33 mouse cellular contexts compared by ENCODE assay signal in genomic region chr5:139297745-139298144, GRCm38 (mm10). TPM values are rescaled to one million over a fixed set of nuclear protein-coding genes. Genes with fewer than 3 reads are reported as not detected.
DNase-seq lines count a peak whose midpoint lies in the region; ATAC-seq and TF ChIP-seq lines count a peak whose summit lies in the region.
"Had no signal": no experiment of that assay in that cellular context is flagged by ENCODE, and none has a peak within 500 bp of the region (broad histone marks: within the 10 kb centered on the region; RNA-seq: fewer than 3 reads in every experiment).

No protein-coding gene starts in this region.

- TF ChIP-seq EP300 in CH12.LX (IDR thresholded peaks at IDR 0.05; ENCODE audit: low read length): no peak

- TF ChIP-seq CTCF in CH12.LX (conservative IDR thresholded peaks at IDR 0.05 in 1 of 2, IDR thresholded peaks at IDR 0.05 in 1 of 2; ENCODE audit: low read depth in 2 of 2, low read length in 2 of 2): no peak

- TF ChIP-seq POLR2A in CH12.LX (IDR thresholded peaks at IDR 0.05; ENCODE audit: low read depth, low read length): no peak

- peak overlapping the region; percentile 44; the same call in 1 of the 2 replicates for H3K4me2 ChIP-seq in CH12.LX (ENCODE audit: insufficient read depth, low read depth, poor library complexity, severe bottlenecking)
- H3K4me2 ChIP-seq in intestine, embryonic 16.5 days (ENCODE audit: low read depth, low read length): no peak overlapping the region
- no peak overlapping the region for H3K4me2 ChIP-seq in hindbrain, embryonic 12.5 days (replicated peaks)
- H3K4me2 ChIP-seq: embryonic facial prominence, embryonic 12.5 days; embryonic facial prominence, embryonic 15.5 days; forebrain, embryonic 12.5 days; forebrain, embryonic 15.5 days; heart, embryonic 11.5 days; hindbrain, embryonic 13.5 days had no signal

- in situ Hi-C loops in CH12.LX (cut with MboI; ENCODE audit: low pct_ligation_motif_present, low pct_unique_long_range_greater_than_20kb, low sequenced_read_pairs) (no loop called here), ES-E14 (cut with MboI; ENCODE audit: low sequenced_read_pairs in 2 of 2, unreplicated experiment in 2 of 2) (no loop called here)

- H3K9me3 ChIP-seq in CH12.LX (replicated peaks; ENCODE audit: low read length) (peaks cover 41% of the 10 kb centered on the region), ES-E14 (ENCODE audit: control insufficient read depth, insufficient read depth, low read depth, low read length) (no peaks in the 10 kb centered on the region)
- no peaks in the 10 kb centered on the region for H3K9me3 ChIP-seq in intestine, embryonic 16.5 days (ENCODE audit: control insufficient read depth, low read length)
- no peaks in the 10 kb centered on the region for H3K9me3 ChIP-seq in hindbrain, embryonic 12.5 days (replicated peaks)
- H3K9me3 ChIP-seq: embryonic facial prominence, embryonic 12.5 days; embryonic facial prominence, embryonic 15.5 days; forebrain, embryonic 12.5 days; forebrain, embryonic 15.5 days; hindbrain, embryonic 13.5 days had no signal

- peak overlapping the region in 1 of 3 experiments; percentile 2 for H3K4me3 ChIP-seq in CH12.LX (replicated peaks in 1 of 3; ENCODE audit: low read depth in 2 of 3, low read length in 2 of 3, poor library complexity in 1 of 3)
- H3K4me3 ChIP-seq in ES-E14 (ENCODE audit: insufficient read depth in 1 of 2, low read depth in 1 of 2, low read length in 2 of 2, poor library complexity in 1 of 2, severe bottlenecking in 1 of 2): no peak overlapping the region
- no peak overlapping the region for H3K4me3 ChIP-seq in intestine, embryonic 16.5 days (ENCODE audit: low read length)
- H3K4me3 ChIP-seq in hindbrain, embryonic 12.5 days: no peak overlapping the region
- H3K4me3 ChIP-seq: embryonic facial prominence, embryonic 12.5 days; embryonic facial prominence, embryonic 15.5 days; forebrain, embryonic 12.5 days; forebrain, embryonic 15.5 days; hindbrain, embryonic 13.5 days had no signal

- no peak for ATAC-seq in intestine, embryonic 16.5 days
- no peak for ATAC-seq in hindbrain, embryonic 12.5 days (ENCODE audit: low FRiP score)
- ATAC-seq: CD4-positive, CD25-positive, alpha-beta regulatory T cell, adult 4 months; forebrain, embryonic 15.5 days; hindbrain, embryonic 16.5 days had no signal

- H3K27ac ChIP-seq in CH12.LX (ENCODE audit: insufficient read depth, low read depth): peak overlapping the region; percentile 100
- no peak overlapping the region for H3K27ac ChIP-seq in ES-E14 (ENCODE audit: insufficient read depth, low read depth, low read length, poor library complexity, severe bottlenecking)
- H3K27ac ChIP-seq in intestine, embryonic 16.5 days (ENCODE audit: low read length): peak overlapping the region; percentile 72
- H3K27ac ChIP-seq in hindbrain, embryonic 12.5 days: no peak overlapping the region
- H3K27ac ChIP-seq: embryonic facial prominence, embryonic 12.5 days; embryonic facial prominence, embryonic 15.5 days; forebrain, embryonic 12.5 days; forebrain, embryonic 15.5 days; hindbrain, embryonic 13.5 days had no signal

- DNase-seq in CH12.LX (ENCODE audit: extremely low read depth): no peak
- DNase-seq in ES-E14 (ENCODE audit: low read depth, low spot score): no peak
- no peak for DNase-seq in right cerebral cortex, adult 18-20 months
- no peak for DNase-seq in layer of hippocampus, postnatal 36 days
- DNase-seq: adrenal gland, adult 2 months; adrenal gland, postnatal 14 days; cerebellum, adult 11 months; cerebellum, adult 2 months; cerebellum, adult 9-11 months; cerebellum, postnatal 25 days; gastrocnemius, postnatal 10 days; gastrocnemius, postnatal 36 days had no signal

- TF ChIP-seq RAD21 in CH12.LX (IDR thresholded peaks at IDR 0.05; ENCODE audit: low read depth, low read length): no peak

- peaks cover 24 to 64% of the 10 kb centered on the region in 2 experiments for H3K36me3 ChIP-seq in CH12.LX (replicated peaks in 1 of 2; ENCODE audit: control insufficient read depth in 1 of 2, insufficient read depth in 1 of 2, low read length in 1 of 2)
- H3K36me3 ChIP-seq in ES-E14 (ENCODE audit: control insufficient read depth, insufficient read depth, low read length, poor library complexity, severe bottlenecking): no peaks in the 10 kb centered on the region; the same call in 1 of the 2 replicates
- peaks cover 6% of the 10 kb centered on the region; the same call in 1 of the 2 replicates for H3K36me3 ChIP-seq in intestine, embryonic 16.5 days (ENCODE audit: control insufficient read depth, insufficient read depth, low read length)
- H3K36me3 ChIP-seq in hindbrain, embryonic 12.5 days: no peaks in the 10 kb centered on the region
- H3K36me3 ChIP-seq: embryonic facial prominence, embryonic 12.5 days; embryonic facial prominence, embryonic 15.5 days; forebrain, embryonic 12.5 days; forebrain, embryonic 15.5 days; G1E had no signal

- 81% methylated on average over 5 of the region's 5 CpGs for WGBS in intestine, embryonic 16.5 days
- 85% methylated on average over 5 of the region's 5 CpGs for WGBS in hindbrain, embryonic 12.5 days

- H3K79me2 ChIP-seq in CH12.LX (replicated peaks; ENCODE audit: control insufficient read depth, extremely low read depth, insufficient read depth, poor library complexity, severe bottlenecking): no peaks in the 10 kb centered on the region

- H3K9ac ChIP-seq in CH12.LX (ENCODE audit: insufficient read depth, low read depth) (peak overlapping the region; percentile 36), ES-E14 (ENCODE audit: insufficient read depth, low read depth, low read length, poor library complexity, severe bottlenecking) (no peak overlapping the region)
- no peak overlapping the region for H3K9ac ChIP-seq in intestine, embryonic 16.5 days (ENCODE audit: low read depth, low read length)
- no peak overlapping the region for H3K9ac ChIP-seq in hindbrain, embryonic 12.5 days
- H3K9ac ChIP-seq: embryonic facial prominence, embryonic 12.5 days; embryonic facial prominence, embryonic 15.5 days; forebrain, embryonic 12.5 days; forebrain, embryonic 15.5 days; hindbrain, embryonic 13.5 days had no signal

- dilution Hi-C loops in CH12.LX (cut with MboI; ENCODE audit: extremely low pct_ligation_motif_present, extremely low pct_unique_long_range_greater_than_20kb, low sequenced_read_pairs): no loop called here

- peaks cover 47 to 89% of the 10 kb centered on the region in 2 experiments for H3K4me1 ChIP-seq in CH12.LX (ENCODE audit: control insufficient read depth in 1 of 2, insufficient read depth in 2 of 2)
- H3K4me1 ChIP-seq in ES-E14 (ENCODE audit: control insufficient read depth in 2 of 2, insufficient read depth in 2 of 2, low read length in 2 of 2, poor library complexity in 1 of 2): peaks cover 0 to 18% of the 10 kb centered on the region in 2 experiments; a peak in 2 of 4 replicates
- peaks cover 24% of the 10 kb centered on the region for H3K4me1 ChIP-seq in intestine, embryonic 16.5 days (ENCODE audit: control insufficient read depth, insufficient read depth, low read length)
- no peaks in the 10 kb centered on the region for H3K4me1 ChIP-seq in hindbrain, embryonic 12.5 days
- H3K4me1 ChIP-seq: embryonic facial prominence, embryonic 12.5 days; forebrain, embryonic 12.5 days; forebrain, embryonic 15.5 days; hindbrain, embryonic 13.5 days had no signal

- H3K27me3 ChIP-seq in CH12.LX (replicated peaks): no peaks in the 10 kb centered on the region
- no peaks in the 10 kb centered on the region for H3K27me3 ChIP-seq in intestine, embryonic 16.5 days (replicated peaks; ENCODE audit: control insufficient read depth, insufficient read depth, low read length)
- no peaks in the 10 kb centered on the region for H3K27me3 ChIP-seq in hindbrain, embryonic 12.5 days
- H3K27me3 ChIP-seq: embryonic facial prominence, embryonic 15.5 days; forebrain, embryonic 12.5 days; forebrain, embryonic 15.5 days; hindbrain, embryonic 13.5 days had no signal

TF ChIP-seq in CH12.LX, 34 proteins besides CTCF, POLR2A, EP300 and RAD21 (continues in another document):
- TF ChIP-seq POLR2AphosphoS2 (IDR thresholded peaks at IDR 0.05; ENCODE audit: low read depth, low read length): 0 out of 2 replicates have a peak, but pooled peaks have one; percentile 1
- no peak for TF ChIP-seq USF2 (conservative IDR thresholded peaks at IDR 0.05; ENCODE audit: low read depth, low read length)

TF ChIP-seq in ES-E14, 5 proteins besides CTCF, POLR2A, EP300 and RAD21 (continues in another document):
- TF ChIP-seq CHD2 (IDR thresholded peaks at IDR 0.05; ENCODE audit: low read depth, low read length): no peak
- TF ChIP-seq ZNF384 (IDR thresholded peaks at IDR 0.05; ENCODE audit: low read depth, low read length): no peak

RNA-seq across cellular contexts. Expression of gene Adap1, which starts 27.7 kb away (rescaled TPM):
- total RNA-seq in CH12.LX (2012; rRNA removed): 73.2 and 93.9 TPM in 2 replicates
- total RNA-seq in CH12.LX (2014; rRNA removed): 53.9 and 55.3 TPM in 2 replicates
- polyA plus RNA-seq in CH12.LX (2012; ENCODE audit: insufficient read length, low read depth): 61.8 and 70.7 TPM in 2 replicates
- 65.0 and 72.4 TPM in 2 replicates for total RNA-seq in ES-E14 (2012; rRNA removed)
- 5.3 and 6.3 TPM in 2 replicates for polyA plus RNA-seq in intestine, embryonic 16.5 days (2015; fragmentation: Nextera tagmentation; extraction: Ambion mirVana)
- polyA plus RNA-seq in hindbrain, embryonic 12.5 days (2016; fragmentation: Nextera tagmentation; extraction: Ambion mirVana): 13.1 and 13.7 TPM in 2 replicates
- 100 to 1,000 TPM; 179 to 185 TPM for total RNA-seq in layer of hippocampus, postnatal 36 days (2021)

RNA-seq across cellular contexts. Expression of gene Get4, which starts 45.6 kb away (rescaled TPM):
- 91.4 and 93.9 TPM in 2 replicates for total RNA-seq in CH12.LX (2012; rRNA removed)
- total RNA-seq in CH12.LX (2014; rRNA removed): 96.4 and 103 TPM in 2 replicates
- 140 and 164 TPM in 2 replicates for polyA plus RNA-seq in CH12.LX (2012; ENCODE audit: insufficient read length, low read depth)
- 140 and 149 TPM in 2 replicates for total RNA-seq in ES-E14 (2012; rRNA removed)
- polyA plus RNA-seq in intestine, embryonic 16.5 days (2015; fragmentation: Nextera tagmentation; extraction: Ambion mirVana): 136 and 143 TPM in 2 replicates
- polyA plus RNA-seq in hindbrain, embryonic 12.5 days (2016; fragmentation: Nextera tagmentation; extraction: Ambion mirVana): 123 and 126 TPM in 2 replicates
- 10 to 100 TPM; 52.6 to 55.3 TPM for total RNA-seq in layer of hippocampus, postnatal 36 days (2021)

RNA-seq across cellular contexts. Expression of gene Cox19, which starts 53.5 kb away (rescaled TPM):
- 30.1 and 38.8 TPM in 2 replicates for total RNA-seq in CH12.LX (2012; rRNA removed)
- 32.1 and 32.3 TPM in 2 replicates for total RNA-seq in CH12.LX (2014; rRNA removed)
- 70.1 and 74.0 TPM in 2 replicates for polyA plus RNA-seq in CH12.LX (2012; ENCODE audit: insufficient read length, low read depth)
- total RNA-seq in ES-E14 (2012; rRNA removed): 19.1 and 26.6 TPM in 2 replicates
- polyA plus RNA-seq in intestine, embryonic 16.5 days (2015; fragmentation: Nextera tagmentation; extraction: Ambion mirVana): 183 and 195 TPM in 2 replicates
- polyA plus RNA-seq in hindbrain, embryonic 12.5 days (2016; fragmentation: Nextera tagmentation; extraction: Ambion mirVana): 107 and 117 TPM in 2 replicates
- 10 to 100 TPM; 68.6 to 76.3 TPM for total RNA-seq in layer of hippocampus, postnatal 36 days (2021)

RNA-seq across cellular contexts. Expression of gene Cyp2w1, which starts 54.7 kb away (rescaled TPM):
- total RNA-seq in CH12.LX (2012; rRNA removed): not detected in 2 replicates
- total RNA-seq in CH12.LX (2014; rRNA removed): not detected in 2 replicates
- not detected in 2 replicates for polyA plus RNA-seq in CH12.LX (2012; ENCODE audit: insufficient read length, low read depth)
- not detected in 2 replicates for total RNA-seq in ES-E14 (2012; rRNA removed)
- 33.9 and 44.0 TPM in 2 replicates for polyA plus RNA-seq in intestine, embryonic 16.5 days (2015; fragmentation: Nextera tagmentation; extraction: Ambion mirVana)
- polyA plus RNA-seq in hindbrain, embryonic 12.5 days (2016; fragmentation: Nextera tagmentation; extraction: Ambion mirVana): 0.41 and 0.46 TPM in 2 replicates
- not detected for total RNA-seq in layer of hippocampus, postnatal 36 days (2021)
- total RNA-seq: adrenal gland, adult 2 months; adrenal gland, postnatal 14 days; adrenal gland, postnatal 4 days; common myeloid progenitor, adult 5-6 weeks; G1E; gastrocnemius, adult 18-20 months; gastrocnemius, postnatal 10 days; gastrocnemius, postnatal 36 days; granulocyte monocyte progenitor cell, adult 5-6 weeks; heart, adult 8-10 months; heart, postnatal 25 days; hematopoietic stem cell, adult 5-6 weeks had no signal
- polyA plus RNA-seq: adrenal gland, adult 2 months; C2C12; CD4-positive, CD25-positive, alpha-beta regulatory T cell, adult 4 months; cerebellum, adult 2 months; forebrain, embryonic 15.5 days; G1E; heart, embryonic 11.5 days; heart, embryonic 14.5 days; heart, postnatal 0 days; hindbrain, embryonic 13.5 days; hindbrain, embryonic 16.5 days had no signal

Comparison
In these comparisons a context has a peak if more than half of its experiments do, and no peak if none do; other contexts are left out.
1. H3K27ac ChIP-seq: peak in CH12.LX (single experiment) and intestine, embryonic 16.5 days (single experiment); none in ES-E14 (single experiment) and hindbrain, embryonic 12.5 days (single experiment).